Mouse (Mus musculus): Measurements from ENCODE around the gene Cuta.

The Cuta gene

DNA sequence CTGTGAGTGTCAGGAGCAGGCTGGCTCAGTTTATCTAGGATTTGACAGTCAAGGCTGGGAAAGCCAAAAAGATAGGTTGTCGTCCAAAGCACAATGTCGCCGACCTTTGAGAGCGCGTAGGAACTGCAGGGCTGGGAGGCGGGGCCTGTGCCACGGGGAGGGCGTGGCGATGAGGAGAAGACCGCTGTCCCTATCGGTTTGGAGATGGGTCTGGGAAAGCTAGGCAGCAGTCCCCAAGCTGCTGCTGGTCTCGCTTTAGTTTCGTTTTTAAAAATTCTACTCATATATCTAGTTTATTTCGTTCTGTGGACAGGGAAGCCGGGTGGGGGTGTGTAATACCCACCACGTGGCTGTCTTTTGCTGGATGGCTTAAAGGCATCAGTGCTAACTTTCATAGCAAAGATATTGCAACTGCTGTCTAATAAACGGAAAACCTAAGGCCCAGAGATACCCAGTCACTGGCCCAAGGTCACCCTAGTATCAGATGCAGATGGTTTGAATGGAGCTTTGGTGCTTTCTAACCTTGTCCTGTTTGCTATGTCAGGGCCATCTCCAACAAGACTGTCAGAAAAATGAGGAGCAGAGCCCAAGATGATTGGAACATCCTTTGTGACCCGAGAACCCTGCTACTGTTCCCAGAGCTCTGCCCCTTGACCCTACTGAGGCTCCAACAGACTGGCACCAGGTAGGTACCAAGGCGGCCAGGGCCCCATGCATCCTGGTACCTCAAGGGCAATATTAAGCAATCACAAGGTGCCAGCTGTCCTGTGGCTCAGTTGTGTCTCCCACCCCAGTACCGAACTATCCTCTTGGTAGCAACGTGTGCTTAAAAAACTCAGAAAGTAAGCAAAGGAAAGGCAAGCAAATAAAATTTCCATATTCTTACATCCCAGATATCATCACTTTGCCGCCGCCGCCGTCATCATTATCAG lies 54.1 kb downstream of the Cuta start:
- DNase-seq, result peak; percentile 92
